Mouse (Mus musculus): ENCODE measurements around the gene Haao.

GRCm38 (mm10) chr17:83853831-83854230, 6.1 kb upstream of the Haao start:
- TF ChIP-seq POLR2A (IDR thresholded peaks at IDR 0.05; ENCODE audit: insufficient read length, low read depth) (no peak), REST (IDR thresholded peaks at IDR 0.05; ENCODE audit: insufficient read depth, insufficient read length) (no peak), USF1 (IDR thresholded peaks at IDR 0.05; ENCODE audit: low read depth) (no peak), POLR2AphosphoS2 (IDR thresholded peaks at IDR 0.05; ENCODE audit: insufficient read length, low read depth) (no peak), SRF (IDR thresholded peaks at IDR 0.05; ENCODE audit: control insufficient read depth, insufficient read length, low read depth) (no peak), CEBPB (IDR thresholded peaks at IDR 0.05; ENCODE audit: insufficient read depth, poor library complexity, severe bottlenecking) (no peak), MYOD1 (IDR thresholded peaks at IDR 0.05; ENCODE audit: control insufficient read depth in 1 of 3, insufficient read length in 2 of 3, low read depth in 2 of 3) (no peak), MAX (IDR thresholded peaks at IDR 0.05; ENCODE audit: low read depth) (no peak), E2F4 (IDR thresholded peaks at IDR 0.05; ENCODE audit: insufficient read depth) (no peak)
